Mouse (Mus musculus) stomach, embryonic 15.5 days (tissue): Measurements from ENCODE around the gene Slc20a1. TPM values are rescaled to one million over a fixed set of nuclear protein-coding genes. Genes with fewer than 3 reads are reported as not detected.

ENCODE experiments used
- ATAC-seq: fragments of 200-750 bp; cut with Nextera tagmentation; 2 replicates; pipeline ENCODE4 v1.8.0; 2017; ENCODE audit warnings: low read depth, moderate number of reproducible peaks, moderate TSS enrichment; ENCODE audit not compliant: insufficient read depth, low FRiP score
- H3K27ac ChIP-seq: fragments of 300-500 bp; sonication (generic); 2 replicates; pipeline ENCODE4 v1.5.1; 2015; ENCODE audit warnings: mild to moderate bottlenecking, inconsistent platforms
- H3K27me3 ChIP-seq: fragments of 300-500 bp; sonication (generic); replicated peaks from 2 replicates; pipeline ENCODE4 v1.6.1; 2015; ENCODE audit warnings: inconsistent platforms
- H3K36me3 ChIP-seq: fragments of 300-500 bp; sonication (generic); 2 replicates; pipeline ENCODE4 v1.6.1; 2015; ENCODE audit warnings: inconsistent platforms
- H3K4me1 ChIP-seq: fragments of 300-500 bp; sonication (generic); 2 replicates; pipeline ENCODE4 v1.6.1; 2015; ENCODE audit warnings: inconsistent platforms
- H3K4me2 ChIP-seq: fragments of 300-500 bp; sonication (generic); 2 replicates; pipeline ENCODE4 v1.6.1; 2015; ENCODE audit warnings: mild to moderate bottlenecking, inconsistent platforms
- H3K4me3 ChIP-seq: fragments of 300-500 bp; sonication (generic); replicated peaks from 2 replicates; pipeline ENCODE4 v1.5.1; 2015; ENCODE audit warnings: inconsistent platforms
- H3K9ac ChIP-seq: fragments of 300-500 bp; sonication (generic); 2 replicates; pipeline ENCODE4 v1.6.1; 2015; ENCODE audit warnings: inconsistent platforms
- H3K9me3 ChIP-seq: fragments of 300-500 bp; sonication (generic); 2 replicates; pipeline ENCODE4 v1.6.1; 2016; ENCODE audit warnings: inconsistent platforms
- WGBS: fragments of 180-500 bp; shearing (Covaris S2); methylation state at CpG from one replicate; pipeline ENCODE4 v1.1.7; 2015; 5-methylcytosine and 5-hydroxymethylcytosine counted together
- polyA plus RNA-seq: library from polyadenylated mRNA; unstranded; fragments of >200 nt; fragmentation: Nextera tagmentation; extraction: Ambion mirVana; gene quantifications from 2 replicates; pipeline ENCODE4 v1.2.1, GENCODE M21; 2015

Gene Slc20a1
- polyA plus RNA-seq, 1 experiment from 2014 or later = 29.4 TPM

GRCm38 (mm10) chr2:129217612-129218185, 19.1 kb downstream of the Slc20a1 start:
- H3K4me2 ChIP-seq = no peak overlapping the region
- no peaks in the 10 kb centered on the region for H3K4me1 ChIP-seq
- no peak overlapping the region for H3K27ac ChIP-seq
- ATAC-seq = no peak
- no peaks in the 10 kb centered on the region for H3K27me3 ChIP-seq
- H3K9ac ChIP-seq = no peak overlapping the region
- H3K9me3 ChIP-seq = no peaks in the 10 kb centered on the region
- 39% methylated on average over 9 of the region's 9 CpGs for WGBS
- no peak overlapping the region for H3K4me3 ChIP-seq
- H3K36me3 ChIP-seq = no peaks in the 10 kb centered on the region

DNA sequence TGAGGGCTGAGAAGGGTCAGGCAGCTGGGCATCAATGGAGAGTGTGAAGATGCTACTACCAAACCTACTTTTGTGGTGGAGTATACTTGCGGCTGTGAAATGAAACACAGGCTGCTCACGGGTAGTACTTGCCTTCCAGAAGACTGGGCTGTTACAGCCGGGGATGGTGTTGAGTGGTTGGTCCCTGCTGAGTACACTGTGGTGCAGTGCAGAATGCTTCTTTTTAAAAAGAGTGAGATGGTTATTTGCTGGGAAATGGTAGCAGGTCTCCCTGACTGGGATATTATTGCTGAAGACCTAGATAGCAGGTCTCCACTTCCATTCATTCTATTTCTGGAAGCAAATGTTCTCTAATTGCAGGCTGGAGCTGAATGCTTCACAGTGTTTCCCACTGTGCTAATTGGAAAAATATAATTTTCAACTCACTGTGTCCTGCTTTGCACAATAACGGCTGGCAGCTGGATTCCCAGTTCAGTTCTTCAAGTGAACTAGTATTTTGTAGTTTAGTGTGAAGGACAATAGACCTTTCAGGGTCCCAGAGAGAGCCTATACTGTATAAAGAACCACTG, 20.1 kb downstream of the Slc20a1 start:
- 85% methylated on average over 4 of the region's 4 CpGs for WGBS
- Histone ChIP-seq H3K4me2 (no peak overlapping the region), H3K9ac (no peak overlapping the region), H3K9me3 (no peaks in the 10 kb centered on the region), H3K36me3 (no peaks in the 10 kb centered on the region), H3K27me3 (no peaks in the 10 kb centered on the region), H3K27ac (no peak overlapping the region; the same call in 1 of the 2 replicates), H3K4me1 (no peaks in the 10 kb centered on the region), H3K4me3 (no peak overlapping the region)
- ATAC-seq = no peak

- Histone ChIP-seq H3K27me3 (no peaks in the 10 kb centered on the region), H3K27ac (no peak overlapping the region), H3K4me3 (no peak overlapping the region), H3K4me1 (no peaks in the 10 kb centered on the region), H3K9me3 (no peaks in the 10 kb centered on the region), H3K9ac (no peak overlapping the region), H3K36me3 (no peaks in the 10 kb centered on the region), H3K4me2 (no peak overlapping the region)
- no peak for ATAC-seq
- 70% methylated on average over 9 of the region's 9 CpGs for WGBS
Measured at GRCm38 (mm10) chr2:129221097-129221632, 22.6 kb downstream of the Slc20a1 start.

- Histone ChIP-seq H3K4me2 (no peak overlapping the region), H3K27me3 (no peaks in the 10 kb centered on the region), H3K36me3 (no peaks in the 10 kb centered on the region), H3K9me3 (no peaks in the 10 kb centered on the region), H3K9ac (no peak overlapping the region), H3K4me3 (no peak overlapping the region), H3K27ac (no peak overlapping the region), H3K4me1 (no peaks in the 10 kb centered on the region)
- ATAC-seq = no peak
- WGBS = 71% methylated on average over 4 of the region's 4 CpGs
Measured at GRCm38 (mm10) chr2:129224178-129224577, 25.6 kb downstream of the Slc20a1 start.

DNA sequence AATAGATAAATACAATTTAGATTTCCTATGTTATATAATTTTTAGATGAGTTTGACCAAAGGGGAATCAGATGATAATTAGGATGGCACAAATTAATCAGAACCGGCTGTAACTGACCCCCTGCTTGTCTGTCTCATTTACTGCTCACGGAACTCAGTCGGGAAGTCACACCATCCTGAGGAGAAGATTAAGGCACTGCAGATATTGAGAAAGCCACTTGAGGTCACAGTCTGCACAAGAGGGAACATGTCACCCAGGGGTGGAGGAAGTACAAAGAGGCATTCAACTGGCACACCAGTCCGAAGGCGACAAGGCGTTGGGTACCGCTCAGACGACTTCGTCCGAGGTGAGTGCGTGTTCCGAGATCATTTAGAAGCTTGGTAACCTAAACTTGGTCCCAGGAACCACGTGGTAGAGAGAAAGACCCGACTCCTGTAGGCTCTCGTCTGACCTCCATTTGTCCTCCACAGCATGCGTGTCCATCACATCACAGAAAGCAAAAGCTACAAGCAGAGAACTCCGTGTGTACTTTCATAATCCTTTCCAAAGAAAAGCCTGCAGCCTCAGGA, 26.8 kb downstream of the Slc20a1 start:
- no peaks in the 10 kb centered on the region for H3K9me3 ChIP-seq
- no peaks in the 10 kb centered on the region for H3K4me1 ChIP-seq
- H3K27me3 ChIP-seq = no peaks in the 10 kb centered on the region
- H3K27ac ChIP-seq = no peak overlapping the region
- ATAC-seq = no peak
- no peaks in the 10 kb centered on the region for H3K36me3 ChIP-seq
- H3K4me3 ChIP-seq = no peak overlapping the region
- WGBS = 86% methylated on average over 17 of the region's 17 CpGs
- H3K9ac ChIP-seq = no peak overlapping the region
- H3K4me2 ChIP-seq = no peak overlapping the region

DNA sequence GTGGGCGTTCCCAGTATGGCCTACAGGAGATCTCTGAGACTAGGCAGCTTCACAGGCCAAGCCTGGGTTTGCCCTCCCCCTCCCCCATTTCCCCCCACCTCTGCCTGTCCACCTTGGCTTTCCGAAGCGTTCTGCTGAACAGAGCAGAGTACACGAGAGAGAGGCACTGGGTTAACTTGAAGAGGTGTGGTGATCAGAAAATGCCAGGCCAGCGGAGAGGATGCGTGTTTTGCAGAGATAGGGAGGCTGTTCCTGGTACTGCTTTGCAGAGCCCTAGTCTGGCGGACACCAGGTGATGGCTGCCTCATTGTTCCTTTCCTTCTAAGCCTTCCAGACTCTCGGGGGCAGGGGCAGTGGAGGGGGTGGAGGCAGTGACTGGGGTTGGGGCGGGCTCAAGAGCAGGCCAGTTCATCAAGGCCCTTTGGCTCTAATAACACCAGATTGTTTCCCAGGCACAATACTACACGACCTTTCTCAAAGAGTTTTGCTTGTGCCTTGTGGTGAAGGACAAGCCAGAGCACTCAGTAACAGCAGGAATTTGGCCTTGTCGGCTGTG, 27.8 kb downstream of the Slc20a1 start:
- no peak overlapping the region for H3K4me2 ChIP-seq
- H3K9ac ChIP-seq = no peak overlapping the region
- peak; percentile 95 for ATAC-seq
- no peaks in the 10 kb centered on the region for H3K4me1 ChIP-seq
- H3K4me3 ChIP-seq = no peak overlapping the region
- no peaks in the 10 kb centered on the region for H3K36me3 ChIP-seq
- no peaks in the 10 kb centered on the region for H3K9me3 ChIP-seq
- H3K27ac ChIP-seq = no peak overlapping the region
- 62% methylated on average over 11 of the region's 11 CpGs for WGBS
- no peaks in the 10 kb centered on the region for H3K27me3 ChIP-seq

GRCm38 (mm10) chr2:129227011-129227529, 28.5 kb downstream of the Slc20a1 start:
- Histone ChIP-seq H3K36me3 (no peaks in the 10 kb centered on the region), H3K27ac (no peak overlapping the region), H3K4me1 (no peaks in the 10 kb centered on the region)

DNA sequence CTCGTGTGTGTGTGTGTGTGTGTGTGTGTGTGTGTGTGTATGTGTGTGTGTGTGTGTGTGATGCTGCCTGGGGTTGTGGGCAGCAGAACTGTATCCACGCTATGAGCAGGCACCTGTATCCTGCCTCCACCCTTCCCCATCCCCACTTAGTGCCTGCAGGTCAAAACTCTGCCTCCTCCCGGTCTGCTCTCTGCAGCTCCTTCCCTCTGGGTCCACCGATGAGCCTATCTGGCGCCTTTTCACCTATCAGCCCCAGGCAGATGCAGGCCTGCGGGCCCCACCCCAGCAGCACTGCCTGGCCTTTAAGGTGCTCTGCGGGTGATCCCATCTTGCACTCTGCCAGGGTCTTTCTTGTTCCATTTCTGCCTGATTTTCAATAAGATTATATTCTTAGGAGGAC, 29.1 kb downstream of the Slc20a1 start:
- Histone ChIP-seq H3K36me3 (no peaks in the 10 kb centered on the region), H3K4me3 (no peak overlapping the region), H3K27me3 (no peaks in the 10 kb centered on the region), H3K9ac (no peak overlapping the region), H3K4me1 (no peaks in the 10 kb centered on the region), H3K9me3 (no peaks in the 10 kb centered on the region), H3K4me2 (no peak overlapping the region), H3K27ac (no peak overlapping the region)
- ATAC-seq = peak; percentile 86
- WGBS = 81% methylated on average over 5 of the region's 7 CpGs

More at GRCm38 (mm10) chr2:129227011-129227529, 28.5 kb downstream of the Slc20a1 start:
- no peak overlapping the region for H3K4me2 ChIP-seq
- H3K27me3 ChIP-seq = no peaks in the 10 kb centered on the region
- H3K9me3 ChIP-seq = no peaks in the 10 kb centered on the region
- H3K9ac ChIP-seq = no peak overlapping the region
- no peak overlapping the region for H3K4me3 ChIP-seq
- no peak for ATAC-seq
- WGBS = 79% methylated on average over 7 of the region's 7 CpGs

GRCm38 (mm10) chr2:129228571-129228970, 30.0 kb downstream of the Slc20a1 start:
- ATAC-seq = no peak
- no peaks in the 10 kb centered on the region for H3K9me3 ChIP-seq
- H3K9ac ChIP-seq = no peak overlapping the region
- H3K27me3 ChIP-seq = no peaks in the 10 kb centered on the region
- 82% methylated on average over 4 of the region's 4 CpGs for WGBS
- no peak overlapping the region for H3K27ac ChIP-seq
- H3K4me2 ChIP-seq = no peak overlapping the region
- H3K4me1 ChIP-seq = no peaks in the 10 kb centered on the region
- H3K36me3 ChIP-seq = no peaks in the 10 kb centered on the region
- H3K4me3 ChIP-seq = no peak overlapping the region

DNA sequence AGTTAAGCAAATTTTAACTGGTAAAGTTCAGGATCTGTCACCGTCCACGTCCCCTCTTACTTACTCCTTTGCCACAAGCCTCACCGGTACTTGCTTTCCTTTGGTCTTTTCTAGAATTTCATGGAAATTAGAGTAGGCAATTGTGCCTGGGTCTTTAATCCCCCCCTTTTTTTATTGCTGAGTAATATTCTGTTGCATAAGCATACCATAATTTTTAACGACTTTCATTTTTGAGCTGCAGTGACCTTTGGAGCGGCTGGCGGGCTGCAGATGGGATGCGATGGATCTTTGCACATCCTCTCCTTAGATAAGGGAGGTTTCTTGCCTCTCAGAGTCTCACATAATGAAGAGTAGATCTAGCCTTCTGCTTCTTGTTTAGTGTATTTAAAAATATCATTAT, 30.8 kb downstream of the Slc20a1 start:
- no peak for ATAC-seq
- Histone ChIP-seq H3K4me3 (no peak overlapping the region), H3K4me2 (no peak overlapping the region), H3K9ac (no peak overlapping the region), H3K9me3 (no peaks in the 10 kb centered on the region), H3K27me3 (no peaks in the 10 kb centered on the region), H3K36me3 (no peaks in the 10 kb centered on the region), H3K27ac (no peak overlapping the region), H3K4me1 (no peaks in the 10 kb centered on the region)
- 92% methylated on average over 7 of the region's 7 CpGs for WGBS

GRCm38 (mm10) chr2:129232023-129232422, 33.5 kb downstream of the Slc20a1 start:
- Histone ChIP-seq H3K9ac (no peak overlapping the region), H3K36me3 (no peaks in the 10 kb centered on the region), H3K9me3 (no peaks in the 10 kb centered on the region), H3K4me2 (no peak overlapping the region), H3K4me3 (no peak overlapping the region), H3K27me3 (no peaks in the 10 kb centered on the region), H3K4me1 (no peaks in the 10 kb centered on the region), H3K27ac (no peak overlapping the region)
- WGBS = 44% methylated on average over 4 of the region's 4 CpGs
- no peak for ATAC-seq

DNA sequence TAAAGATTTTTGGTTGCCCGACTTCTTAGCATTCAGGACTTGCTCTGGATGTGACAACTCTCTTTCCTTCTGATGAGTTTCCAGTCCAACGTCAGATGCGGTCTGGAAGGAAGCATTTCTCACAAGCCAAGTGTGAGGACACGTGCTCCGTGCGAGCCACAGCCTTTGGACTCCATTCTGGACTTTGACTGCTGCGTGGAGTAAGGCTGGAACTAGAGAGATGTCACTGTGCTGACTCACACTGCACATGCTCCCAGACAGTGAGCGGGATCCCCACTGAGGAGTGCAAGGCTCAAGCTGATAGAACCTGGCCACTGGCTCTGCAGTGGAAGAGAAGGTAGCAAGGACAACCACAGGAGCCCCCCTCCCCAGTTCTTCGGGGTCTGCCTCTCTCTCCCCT, 33.9 kb downstream of the Slc20a1 start:
- H3K9me3 ChIP-seq = no peaks in the 10 kb centered on the region
- H3K4me1 ChIP-seq = no peaks in the 10 kb centered on the region
- no peak overlapping the region for H3K9ac ChIP-seq
- H3K4me2 ChIP-seq = no peak overlapping the region
- 76% methylated on average over 9 of the region's 9 CpGs for WGBS
- no peak overlapping the region for H3K4me3 ChIP-seq
- H3K36me3 ChIP-seq = no peaks in the 10 kb centered on the region
- no peak overlapping the region for H3K27ac ChIP-seq
- no peaks in the 10 kb centered on the region for H3K27me3 ChIP-seq
- peak; percentile 70 for ATAC-seq
